16 mouse cellular contexts compared by ENCODE assay signal in the genomic region with DNA sequence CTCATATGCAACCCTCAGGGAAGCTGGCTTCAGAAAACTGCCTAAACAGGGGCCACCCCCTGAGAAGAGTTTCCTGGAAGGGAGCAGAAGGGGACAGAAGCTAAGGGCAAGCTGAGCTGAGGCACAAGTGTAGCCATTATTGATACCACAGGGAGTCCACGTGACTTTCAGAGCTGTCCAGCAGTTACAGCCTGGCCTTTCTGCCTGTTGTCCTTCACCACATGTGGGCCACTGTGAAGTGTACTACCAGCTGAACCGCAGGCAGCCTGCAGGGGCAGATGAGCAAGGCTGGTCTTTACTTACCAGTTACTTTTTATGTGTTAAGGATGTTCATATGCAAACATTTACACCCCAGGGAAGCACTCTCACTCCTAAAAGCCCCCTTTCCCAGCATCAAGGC.
DNase-seq lines count a peak whose midpoint lies in the region; ATAC-seq lines count a peak whose summit lies in the region.
"Had no signal": no experiment of that assay in that cellular context is flagged by ENCODE, and none has a peak within 500 bp of the region (broad histone marks: within the 10 kb centered on the region; RNA-seq: fewer than 3 reads in every experiment).

No protein-coding gene starts in this region.

- no peaks in the 10 kb centered on the region for H3K27me3 ChIP-seq in kidney, embryonic 16.5 days (ENCODE audit: insufficient read depth, low read length)
- no peaks in the 10 kb centered on the region for H3K27me3 ChIP-seq in midbrain, embryonic 11.5 days (ENCODE audit: control insufficient read depth, insufficient read depth, low read length)
- no peaks in the 10 kb centered on the region for H3K27me3 ChIP-seq in stomach, embryonic 14.5 days (ENCODE audit: control insufficient read depth, insufficient read depth, low read length)
- H3K27me3 ChIP-seq: embryonic facial prominence, embryonic 13.5 days; intestine, embryonic 15.5 days; neural tube, embryonic 15.5 days had no signal

- no peak overlapping the region for H3K4me3 ChIP-seq in kidney, embryonic 16.5 days (ENCODE audit: low read length)
- no peak overlapping the region for H3K4me3 ChIP-seq in midbrain, embryonic 11.5 days (ENCODE audit: low read depth, low read length)
- H3K4me3 ChIP-seq in stomach, embryonic 14.5 days (ENCODE audit: low read depth, low read length) = no peak overlapping the region
- H3K4me3 ChIP-seq: embryonic facial prominence, embryonic 13.5 days; intestine, embryonic 15.5 days; neural tube, embryonic 15.5 days had no signal

- no peaks in the 10 kb centered on the region for H3K9me3 ChIP-seq in kidney, embryonic 16.5 days (ENCODE audit: low read length)
- H3K9me3 ChIP-seq in midbrain, embryonic 11.5 days (ENCODE audit: control insufficient read depth, low read length) = no peaks in the 10 kb centered on the region
- no peaks in the 10 kb centered on the region for H3K9me3 ChIP-seq in stomach, embryonic 14.5 days (ENCODE audit: control insufficient read depth, low read depth, low read length)
- H3K9me3 ChIP-seq: embryonic facial prominence, embryonic 13.5 days; intestine, embryonic 15.5 days; neural tube, embryonic 15.5 days had no signal

- H3K36me3 ChIP-seq in kidney, embryonic 16.5 days (ENCODE audit: insufficient read depth, low read length) = no peaks in the 10 kb centered on the region
- no peaks in the 10 kb centered on the region for H3K36me3 ChIP-seq in midbrain, embryonic 11.5 days (ENCODE audit: control insufficient read depth, insufficient read depth, low read length)
- H3K36me3 ChIP-seq in stomach, embryonic 14.5 days (ENCODE audit: control insufficient read depth, insufficient read depth, low read length) = no peaks in the 10 kb centered on the region
- H3K36me3 ChIP-seq: embryonic facial prominence, embryonic 13.5 days; intestine, embryonic 15.5 days; neural tube, embryonic 15.5 days had no signal

- 4% methylated on average over 2 of the region's 2 CpGs for WGBS in kidney, embryonic 16.5 days
- 11% methylated on average over 2 of the region's 2 CpGs for WGBS in midbrain, embryonic 11.5 days
- WGBS in stomach, embryonic 14.5 days = 10% methylated on average over 2 of the region's 2 CpGs

- intact Hi-C loops in heart, postnatal 25 days (cut with DNase I) = no loop called here

- H3K4me2 ChIP-seq in kidney, embryonic 16.5 days (replicated peaks; ENCODE audit: low read depth, low read length) = no peak overlapping the region
- no peak overlapping the region for H3K4me2 ChIP-seq in midbrain, embryonic 11.5 days
- no peak overlapping the region for H3K4me2 ChIP-seq in stomach, embryonic 14.5 days (replicated peaks; ENCODE audit: low read depth, low read length)
- H3K4me2 ChIP-seq: embryonic facial prominence, embryonic 13.5 days; intestine, embryonic 15.5 days; neural tube, embryonic 15.5 days had no signal

- peak; percentile 10 for DNase-seq in adrenal gland, postnatal 14 days
- DNase-seq in adrenal gland, postnatal 25 days = no peak
- no peak for DNase-seq in kidney, adult 18-20 months
- no peak for DNase-seq in midbrain, embryonic 11.5 days (ENCODE audit: low spot score, missing footprints)
- DNase-seq in right cerebral cortex, postnatal 4 days = no peak
- no peak for DNase-seq in heart, postnatal 25 days (ENCODE audit: low spot score)
- DNase-seq: adrenal gland, adult 8-10 months; cerebellum, adult 9-11 months; kidney, postnatal 10 days; liver had no signal

- H3K4me1 ChIP-seq in kidney, embryonic 16.5 days (ENCODE audit: insufficient read depth, low read length) = no peaks in the 10 kb centered on the region
- H3K4me1 ChIP-seq in midbrain, embryonic 11.5 days (ENCODE audit: control insufficient read depth, insufficient read depth, low read length) = no peaks in the 10 kb centered on the region
- H3K4me1 ChIP-seq in stomach, embryonic 14.5 days (ENCODE audit: control insufficient read depth, insufficient read depth, low read length) = no peaks in the 10 kb centered on the region
- H3K4me1 ChIP-seq: embryonic facial prominence, embryonic 13.5 days; intestine, embryonic 15.5 days; neural tube, embryonic 15.5 days had no signal

- no peak overlapping the region for H3K27ac ChIP-seq in kidney, embryonic 16.5 days (ENCODE audit: low read length)
- no peak overlapping the region for H3K27ac ChIP-seq in midbrain, embryonic 11.5 days (ENCODE audit: low read depth, low read length)
- no peak overlapping the region for H3K27ac ChIP-seq in stomach, embryonic 14.5 days (ENCODE audit: low read length)
- H3K27ac ChIP-seq: embryonic facial prominence, embryonic 13.5 days; intestine, embryonic 15.5 days; neural tube, embryonic 15.5 days had no signal

- ATAC-seq in kidney, embryonic 16.5 days (ENCODE audit: low FRiP score, low TSS enrichment) = peak; percentile 46; the same call in 1 of the 2 replicates
- ATAC-seq in midbrain, embryonic 11.5 days (ENCODE audit: low FRiP score) = peak; percentile 69
- 0 out of 2 replicates have a peak, but pooled peaks have one; percentile 56 for ATAC-seq in stomach, embryonic 14.5 days (ENCODE audit: insufficient number of reproducible peaks, insufficient read depth, low FRiP score, low read depth)
- ATAC-seq: intestine, embryonic 15.5 days; lung, postnatal 0 days had no signal

- H3K9ac ChIP-seq in kidney, embryonic 16.5 days (replicated peaks; ENCODE audit: low read length) = no peak overlapping the region
- H3K9ac ChIP-seq in midbrain, embryonic 11.5 days (ENCODE audit: low read length) = no peak overlapping the region
- H3K9ac ChIP-seq in stomach, embryonic 14.5 days (replicated peaks; ENCODE audit: low read depth, low read length) = no peak overlapping the region
- H3K9ac ChIP-seq: embryonic facial prominence, embryonic 13.5 days; intestine, embryonic 15.5 days; neural tube, embryonic 15.5 days had no signal
